Mouse (Mus musculus) common myeloid progenitor, adult 5-6 weeks (primary cell): Measurements from ENCODE around the gene Depdc1a. TPM values are rescaled to one million over a fixed set of nuclear protein-coding genes. Genes with fewer than 3 reads are reported as not detected.
"Not testable (repeated sequence)": the region's sequence is repeated elsewhere in the genome, so short reads cannot be mapped to it uniquely, and the experiment has no call there.

Experiments used
- ATAC-seq: replicated peaks from 2 replicates; pipeline ENCODE4 v1.8.0; 2016; ENCODE audit warnings: low read depth, mild to moderate bottlenecking, moderate TSS enrichment, inconsistent platforms; ENCODE audit not compliant: poor library complexity, severe bottlenecking
- total RNA-seq: library from RNA; stranded (forward); fragments of 200-1000, 187-1606 nt; gene quantifications from 2 replicates; pipeline ENCODE4 v1.2.3, GENCODE M21; 2017

Gene Depdc1a
- total RNA-seq, result 18.8 and 29.0 TPM in 2 replicates

- ATAC-seq, result peak; percentile 100
Observed at GRCm38 (mm10) chr3:159495243-159495801, at the start of gene Depdc1a. TSS of gene Depdc1a (plus strand) at chr3:159495433.

- ATAC-seq, result no peak
Observed at GRCm38 (mm10) chr3:159470059-159470458, 25.2 kb upstream of the Depdc1a start.

- ATAC-seq, result no peak
Observed at GRCm38 (mm10) chr3:159475465-159475864, 19.8 kb upstream of the Depdc1a start.

- no peak for ATAC-seq
Observed at GRCm38 (mm10) chr3:159477250-159477962, 17.8 kb upstream of the Depdc1a start.

GRCm38 (mm10) chr3:159494709-159495108, 524 bp upstream of the Depdc1a start:
- ATAC-seq, result not testable (repeated sequence)

- ATAC-seq, result no peak
Observed at GRCm38 (mm10) chr3:159508899-159509298, 13.7 kb downstream of the Depdc1a start.

- no peak for ATAC-seq
Observed at GRCm38 (mm10) chr3:159528563-159528962, 33.3 kb downstream of the Depdc1a start.

GRCm38 (mm10) chr3:159548303-159548702, 53.1 kb downstream of the Depdc1a start:
- peak; percentile 80 for ATAC-seq

GRCm38 (mm10) chr3:159550224-159550623, 55.0 kb downstream of the Depdc1a start:
- no peak for ATAC-seq

Other genes starting within 250 kb of the Depdc1a start
- gene Rpe65, start 103.7 kb downstream of the Depdc1a start, total RNA-seq, result not detected in 2 replicates